Mouse (Mus musculus): ENCODE data around the gene Osbpl9.

Osbpl9 gene

DNA sequence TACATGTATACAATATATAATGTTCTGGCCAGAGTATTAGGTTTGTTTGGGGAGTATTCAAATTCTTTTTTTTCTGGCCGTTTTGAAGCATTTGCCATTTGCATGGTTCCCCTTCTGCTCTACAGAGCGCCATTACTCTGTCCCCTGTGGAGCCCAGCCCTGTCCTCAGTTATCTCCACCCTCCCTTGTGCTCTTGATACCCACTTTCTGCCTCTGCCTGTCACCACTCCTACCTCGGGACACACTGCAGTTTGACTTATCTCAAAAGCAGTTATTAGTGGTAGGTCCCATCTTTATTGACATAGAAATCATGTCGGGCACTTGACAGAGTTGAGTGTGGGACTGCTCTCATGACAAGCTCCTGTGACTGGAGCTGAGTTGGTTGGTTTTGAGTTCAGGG lies 159.3 kb downstream of the Osbpl9 start:
- in situ Hi-C loops (cut with MseI, MboI): no loop called here

DNA sequence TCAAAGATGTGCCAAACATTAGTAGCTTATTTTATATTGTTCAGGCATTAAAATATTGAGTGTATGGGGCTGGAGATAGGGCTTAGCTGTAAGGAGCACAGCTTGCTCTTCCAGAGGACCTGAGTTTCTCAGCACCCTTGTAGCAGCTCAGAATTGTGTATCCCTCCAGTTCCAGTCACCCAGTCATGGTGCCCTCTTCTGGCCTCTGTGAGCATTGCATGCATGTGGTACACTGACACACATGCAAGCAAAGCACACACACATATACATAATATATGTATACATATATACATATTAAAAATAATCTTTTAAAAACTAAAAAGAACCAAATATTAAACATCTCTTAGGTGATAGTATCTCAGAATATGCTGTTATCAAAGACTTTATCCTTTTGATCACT lies 165.7 kb downstream of the Osbpl9 start:
- in situ Hi-C loops (cut with MseI, MboI): no loop called here

DNA sequence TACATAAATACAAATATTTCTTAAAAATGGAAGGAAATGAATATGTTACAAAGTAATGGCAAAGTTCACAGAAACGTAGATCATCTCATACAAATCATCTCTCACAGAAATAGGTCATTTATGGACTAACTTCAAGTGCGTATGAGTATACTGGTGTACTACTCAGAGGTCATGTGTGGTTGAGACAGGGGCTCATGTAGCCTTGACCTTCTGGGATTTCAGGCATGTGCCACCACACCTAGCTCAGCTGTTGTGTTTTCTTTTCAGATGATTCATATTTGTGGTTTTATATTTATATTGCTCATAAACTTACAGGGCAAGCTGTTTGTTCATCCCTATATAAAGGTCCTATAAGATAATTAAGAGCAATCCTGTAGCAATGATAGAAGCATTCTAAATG lies 171.8 kb downstream of the Osbpl9 start:
- in situ Hi-C loops (cut with MseI, MboI): no loop called here

DNA sequence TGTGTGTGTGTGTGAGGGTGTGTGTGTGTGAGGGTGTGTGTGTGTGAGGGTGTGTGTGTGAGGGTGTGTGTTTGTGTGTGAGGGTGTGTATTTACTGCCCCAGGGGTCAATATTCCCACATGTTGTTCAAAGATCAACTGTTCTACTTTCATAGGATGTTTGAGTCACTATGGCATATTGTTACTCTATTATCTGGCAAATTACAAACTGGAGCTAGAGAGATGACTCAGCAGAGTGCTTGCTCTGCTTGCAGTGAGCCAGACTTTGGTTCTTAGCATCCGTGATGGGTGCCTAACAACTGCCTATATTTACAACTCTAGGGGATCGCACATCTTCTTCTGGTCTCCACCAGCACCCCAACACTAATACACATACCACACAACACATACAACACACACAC lies 172.2 kb downstream of the Osbpl9 start:
- in situ Hi-C loops (cut with MseI, MboI): no loop called here

DNA sequence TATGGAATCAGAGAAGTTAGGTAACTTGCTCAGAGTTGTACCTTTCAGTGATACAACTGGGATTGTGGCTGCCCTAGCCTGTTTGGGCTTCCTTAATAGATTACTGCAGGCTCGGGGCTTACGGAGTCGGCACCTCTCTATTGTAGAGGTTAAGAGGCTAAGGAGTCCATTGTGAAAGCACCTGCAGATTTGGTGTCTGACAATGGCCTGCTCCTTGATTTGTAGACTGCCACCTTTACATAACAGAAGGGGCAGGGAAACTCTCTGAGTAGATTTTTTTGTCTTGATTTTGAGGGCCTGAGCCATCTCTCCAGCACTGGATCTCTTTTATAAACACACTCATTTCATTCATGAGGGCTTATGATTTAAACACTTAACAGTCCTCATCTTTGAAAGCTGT lies 175.5 kb downstream of the Osbpl9 start:
- in situ Hi-C loops (cut with MseI, MboI): no loop called here

DNA sequence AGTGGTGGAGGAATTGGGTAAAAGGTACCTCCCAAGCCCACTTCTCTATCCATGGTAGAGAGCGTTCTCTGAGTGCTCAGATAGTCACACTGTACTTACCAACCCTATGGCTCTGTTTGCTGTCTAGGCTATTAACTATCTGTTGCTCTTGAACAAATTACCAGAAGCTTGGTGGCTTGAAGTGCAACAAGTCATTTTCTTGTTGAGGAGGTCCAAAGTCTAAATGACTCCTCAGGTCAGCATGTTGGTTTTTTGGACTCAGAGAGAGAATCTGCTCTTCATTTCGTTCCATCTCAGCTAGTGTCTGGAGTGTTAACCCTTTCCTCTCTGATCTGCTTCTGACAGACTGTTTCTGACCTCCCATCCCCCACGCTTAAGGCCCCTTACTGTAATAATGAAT lies 177.0 kb downstream of the Osbpl9 start:
- in situ Hi-C loops (cut with MseI, MboI): no loop called here

DNA sequence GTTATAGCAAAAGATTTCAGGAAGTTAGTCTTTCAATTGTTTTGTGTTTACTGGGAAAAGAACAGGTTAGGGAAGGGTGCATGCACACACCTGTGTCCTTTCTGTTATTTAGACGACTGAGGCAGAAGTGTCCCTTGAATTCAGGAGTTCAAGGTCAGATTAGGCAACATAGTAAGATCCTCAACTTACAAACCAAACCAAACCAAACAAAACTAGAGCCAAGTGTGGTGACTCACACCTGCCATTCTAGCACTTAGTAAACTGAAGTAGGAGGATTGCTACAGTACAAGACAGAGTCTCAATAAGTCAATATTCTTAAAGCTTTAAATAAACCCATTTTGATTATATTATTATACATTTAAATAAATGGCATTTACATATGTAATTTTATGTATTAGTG lies 180.1 kb downstream of the Osbpl9 start:
- in situ Hi-C loops (cut with MseI, MboI): no loop called here

DNA sequence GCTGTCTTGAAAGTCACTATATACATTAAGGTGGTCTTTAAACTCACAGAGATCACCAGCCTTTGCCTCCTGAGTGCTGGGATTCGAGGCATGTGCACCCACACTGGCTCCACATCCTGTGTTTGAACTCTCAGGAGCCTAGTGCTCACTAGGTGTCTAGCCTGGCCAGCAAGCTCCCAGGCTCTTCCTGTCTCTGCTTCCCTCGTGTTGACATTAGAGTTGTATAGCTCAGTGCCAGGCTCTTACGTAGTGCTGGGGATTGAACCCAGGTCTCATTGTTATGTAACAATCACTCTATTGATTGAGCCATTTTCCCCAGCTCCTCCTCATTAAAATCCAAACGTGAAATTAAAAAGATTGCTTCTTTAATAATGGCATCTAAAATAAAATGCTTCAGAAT lies 182.8 kb downstream of the Osbpl9 start:
- in situ Hi-C loops (cut with MseI, MboI): no loop called here

DNA sequence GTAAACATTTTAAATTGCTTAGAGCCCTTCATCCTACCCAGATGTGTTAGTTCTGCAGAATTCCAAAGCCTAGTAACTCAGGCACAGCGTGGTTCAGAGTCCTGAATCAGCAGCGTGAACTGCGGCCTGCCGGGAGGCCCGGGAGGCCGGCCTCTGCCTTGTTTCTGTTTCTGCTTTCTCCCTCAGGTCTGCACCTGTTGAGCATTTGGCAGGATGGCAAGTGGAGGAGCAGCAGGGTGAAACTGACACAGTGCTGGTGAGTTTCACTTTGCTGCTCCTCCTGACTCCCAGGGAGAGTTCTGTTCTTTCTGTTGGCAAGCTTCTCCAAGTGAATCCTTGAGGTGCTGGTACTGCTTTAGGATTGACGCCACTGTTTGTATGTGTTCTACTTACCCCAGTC lies 184.6 kb downstream of the Osbpl9 start:
- in situ Hi-C loops (cut with MseI, MboI): no loop called here

DNA sequence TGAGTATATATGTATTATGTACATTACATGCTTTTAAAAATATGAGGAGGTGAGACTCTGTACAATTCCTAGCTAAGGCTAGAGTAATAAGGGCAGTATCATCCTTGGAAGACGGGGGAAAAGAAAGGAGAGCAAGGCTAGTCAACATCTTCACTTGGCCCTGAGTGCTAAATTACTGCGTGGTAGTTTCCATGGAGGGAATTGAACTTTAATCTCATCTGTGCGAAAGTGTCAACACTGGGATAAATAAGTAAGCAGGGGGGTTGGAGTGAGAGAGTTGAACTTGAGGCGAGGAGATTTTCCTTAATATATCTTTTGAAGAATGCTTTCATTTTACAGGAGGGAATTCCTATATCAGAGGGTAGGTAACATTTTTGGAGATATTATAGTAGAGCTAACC lies 188.0 kb downstream of the Osbpl9 start:
- in situ Hi-C loops (cut with MseI, MboI): no loop called here
